Mouse (Mus musculus): ENCODE results near the gene Tanc1. TPM values are rescaled to one million over a fixed set of nuclear protein-coding genes. Genes with fewer than 3 reads are reported as not detected.

The Tanc1 gene
- polyA plus RNA-seq, 1 experiment from 2014 or later, result 52.3 TPM

DNA sequence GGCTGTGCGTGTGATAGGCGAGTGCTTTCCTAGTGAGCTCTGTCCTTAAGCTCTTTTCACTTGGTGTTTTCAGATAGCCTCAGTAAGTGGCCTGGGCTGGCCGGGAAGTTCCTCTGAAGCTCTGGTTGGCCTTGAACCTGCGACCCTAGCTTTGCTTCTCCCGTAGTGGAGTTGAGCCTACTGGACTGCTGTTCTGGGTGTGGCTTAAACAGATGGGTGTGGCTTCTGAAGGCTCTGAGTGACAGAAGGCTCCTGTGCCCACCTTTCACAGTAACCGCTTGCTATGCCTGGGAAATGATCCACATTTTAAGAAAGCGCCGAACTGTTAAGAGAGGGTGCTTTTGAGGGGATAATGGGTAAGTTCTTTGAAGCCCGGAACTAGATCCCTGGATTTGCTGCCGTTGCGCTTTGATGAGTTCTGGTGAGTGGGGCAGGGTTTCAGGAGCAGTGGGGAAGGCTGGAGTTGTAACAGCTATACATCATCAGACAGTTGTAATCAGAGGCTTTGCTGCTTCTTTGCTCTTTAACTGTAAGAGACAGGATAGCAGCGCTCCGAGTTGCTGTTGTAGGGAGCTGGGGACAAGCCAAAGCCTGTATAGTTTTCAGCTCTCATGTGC lies 144.4 kb downstream of the Tanc1 start:
- H3K27me3 ChIP-seq (ENCODE audit: insufficient read depth, low read length), result no peaks in the 10 kb centered on the region
- peaks cover 15% of the 10 kb centered on the region for H3K36me3 ChIP-seq (ENCODE audit: insufficient read depth, low read length)
- H3K4me1 ChIP-seq (ENCODE audit: insufficient read depth, low read length), result peaks cover 47% of the 10 kb centered on the region
- no peak overlapping the region; the same call in 1 of the 2 replicates for H3K9ac ChIP-seq (replicated peaks; ENCODE audit: low read length)
- H3K4me3 ChIP-seq (ENCODE audit: low read length), result no peak overlapping the region
- 37% methylated on average over 13 of the region's 13 CpGs for WGBS
- no peaks in the 10 kb centered on the region; the same call in 1 of the 2 replicates for H3K9me3 ChIP-seq (ENCODE audit: low read length)
- H3K27ac ChIP-seq (ENCODE audit: low read length), result peak overlapping the region; percentile 73
- H3K4me2 ChIP-seq (replicated peaks; ENCODE audit: low read depth, low read length), result no peak overlapping the region
- peak; percentile 57 for ATAC-seq (ENCODE audit: low FRiP score, low TSS enrichment)

DNA sequence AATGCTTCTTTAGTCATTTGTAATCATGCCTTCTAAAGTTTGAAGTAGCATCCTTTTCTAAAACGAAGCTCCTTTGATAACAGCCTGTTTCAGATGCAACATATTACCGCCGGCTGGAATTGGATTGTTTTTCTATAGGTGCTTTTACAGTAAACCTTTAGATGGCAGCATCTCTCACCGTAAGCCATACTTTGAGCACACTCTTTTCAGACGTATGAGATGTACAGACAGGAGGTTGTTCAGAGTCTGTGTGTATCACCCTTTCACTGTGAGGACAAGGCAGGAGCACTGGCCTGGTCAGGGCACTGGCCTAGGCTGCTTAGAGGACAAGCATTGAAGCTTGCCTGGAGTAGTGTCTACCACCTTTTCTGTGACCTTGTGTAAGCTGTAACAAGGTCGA lies 145.2 kb downstream of the Tanc1 start:
- Histone ChIP-seq H3K4me2 (replicated peaks; ENCODE audit: low read depth, low read length) (no peak overlapping the region), H3K4me1 (ENCODE audit: insufficient read depth, low read length) (peaks cover 46% of the 10 kb centered on the region), H3K4me3 (ENCODE audit: low read length) (no peak overlapping the region), H3K9ac (replicated peaks; ENCODE audit: low read length) (no peak overlapping the region), H3K27ac (ENCODE audit: low read length) (no peak overlapping the region), H3K27me3 (ENCODE audit: insufficient read depth, low read length) (no peaks in the 10 kb centered on the region), H3K9me3 (ENCODE audit: low read length) (no peaks in the 10 kb centered on the region), H3K36me3 (ENCODE audit: insufficient read depth, low read length) (peaks cover 10% of the 10 kb centered on the region)
- 53% methylated on average over 6 of the region's 6 CpGs for WGBS
- ATAC-seq (ENCODE audit: low FRiP score, low TSS enrichment), result no peak

DNA sequence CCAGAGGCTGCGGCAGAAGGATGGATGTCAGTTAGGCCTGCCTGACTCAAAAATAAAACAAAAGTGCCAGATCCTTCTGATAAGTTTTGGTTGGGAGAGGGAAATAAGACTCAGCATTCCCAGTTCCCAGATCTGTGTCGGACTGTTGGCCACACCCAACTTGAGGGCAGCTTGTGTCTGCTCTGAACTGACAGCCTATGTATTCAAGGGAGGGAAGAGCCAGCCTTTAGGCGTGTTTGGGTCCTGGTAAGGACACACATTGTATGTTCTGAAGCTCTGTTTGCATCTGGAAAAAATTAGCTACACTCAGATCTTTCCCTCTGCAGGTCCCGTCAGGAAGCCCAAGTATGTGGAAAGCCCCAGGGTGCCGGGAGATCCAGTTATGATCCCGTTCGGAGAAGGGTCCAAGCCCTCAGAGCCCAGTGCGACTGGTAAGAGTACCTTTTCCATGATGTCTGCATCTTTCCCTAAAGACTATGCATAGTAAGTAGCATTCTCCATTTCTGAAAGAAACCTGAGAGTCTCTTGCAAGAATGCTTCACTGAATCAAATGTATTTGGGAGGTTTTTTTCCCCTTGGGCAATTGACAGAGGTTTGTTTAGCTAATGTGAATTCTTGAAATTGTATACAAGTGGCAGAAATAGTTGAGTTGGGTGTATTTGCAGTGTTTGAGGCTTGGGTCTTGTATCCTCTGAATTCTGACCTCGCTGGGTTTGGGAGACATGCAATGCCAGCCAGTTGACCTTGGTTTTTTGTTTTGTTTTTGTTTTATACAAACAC lies 146.5 kb downstream of the Tanc1 start:
- Histone ChIP-seq H3K27ac (ENCODE audit: low read length) (peak overlapping the region; percentile 36; the same call in 1 of the 2 replicates), H3K4me3 (ENCODE audit: low read length) (no peak overlapping the region), H3K27me3 (ENCODE audit: insufficient read depth, low read length) (no peaks in the 10 kb centered on the region), H3K4me2 (replicated peaks; ENCODE audit: low read depth, low read length) (no peak overlapping the region), H3K9ac (replicated peaks; ENCODE audit: low read length) (no peak overlapping the region), H3K4me1 (ENCODE audit: insufficient read depth, low read length) (peaks cover 39% of the 10 kb centered on the region), H3K36me3 (ENCODE audit: insufficient read depth, low read length) (peaks cover 10% of the 10 kb centered on the region; the same call in 1 of the 2 replicates), H3K9me3 (ENCODE audit: low read length) (no peaks in the 10 kb centered on the region)
- 73% methylated on average over 9 of the region's 9 CpGs for WGBS
- ATAC-seq (ENCODE audit: low FRiP score, low TSS enrichment), result no peak

DNA sequence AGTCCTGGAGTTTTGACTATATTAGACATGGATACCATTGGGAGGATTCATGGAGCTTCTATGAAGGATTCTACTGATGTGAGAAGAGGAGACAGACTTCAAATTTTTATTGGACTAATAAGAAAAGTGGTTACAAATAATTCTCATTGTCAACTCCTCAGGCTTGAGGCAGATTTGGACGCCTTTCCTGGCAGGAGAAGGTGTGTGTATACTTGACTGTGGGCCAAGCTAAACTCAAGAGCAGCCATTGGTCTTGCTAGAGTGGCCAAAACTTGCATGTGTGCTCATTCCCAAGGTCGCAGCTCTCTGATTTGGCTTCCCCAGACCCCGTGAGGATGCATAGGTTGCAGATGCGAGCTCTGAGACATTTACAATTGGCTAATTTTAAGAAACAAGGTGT lies 148.9 kb downstream of the Tanc1 start:
- no peak overlapping the region for H3K27ac ChIP-seq (ENCODE audit: low read length)
- no peak for ATAC-seq (ENCODE audit: low FRiP score, low TSS enrichment)
- H3K27me3 ChIP-seq (ENCODE audit: insufficient read depth, low read length), result no peaks in the 10 kb centered on the region
- H3K4me3 ChIP-seq (ENCODE audit: low read length), result no peak overlapping the region
- no peak overlapping the region for H3K9ac ChIP-seq (replicated peaks; ENCODE audit: low read length)
- H3K9me3 ChIP-seq (ENCODE audit: low read length), result no peaks in the 10 kb centered on the region
- H3K4me1 ChIP-seq (ENCODE audit: insufficient read depth, low read length), result peaks cover 24% of the 10 kb centered on the region
- no peak overlapping the region for H3K4me2 ChIP-seq (replicated peaks; ENCODE audit: low read depth, low read length)
- WGBS, result 71% methylated on average over 4 of the region's 4 CpGs
- H3K36me3 ChIP-seq (ENCODE audit: insufficient read depth, low read length), result peaks cover 13% of the 10 kb centered on the region

GRCm38 (mm10) chr2:59761183-59761582 lies 149.3 kb downstream of the Tanc1 start:
- H3K9ac ChIP-seq (replicated peaks; ENCODE audit: low read length), result no peak overlapping the region
- H3K27ac ChIP-seq (ENCODE audit: low read length), result no peak overlapping the region
- H3K4me1 ChIP-seq (ENCODE audit: insufficient read depth, low read length), result peaks cover 19% of the 10 kb centered on the region
- no peak overlapping the region for H3K4me3 ChIP-seq (ENCODE audit: low read length)
- H3K27me3 ChIP-seq (ENCODE audit: insufficient read depth, low read length), result no peaks in the 10 kb centered on the region
- peaks cover 13% of the 10 kb centered on the region for H3K36me3 ChIP-seq (ENCODE audit: insufficient read depth, low read length)
- ATAC-seq (ENCODE audit: low FRiP score, low TSS enrichment), result no peak
- WGBS, result 47% methylated on average over 12 of the region's 12 CpGs
- H3K4me2 ChIP-seq (replicated peaks; ENCODE audit: low read depth, low read length), result no peak overlapping the region
- H3K9me3 ChIP-seq (ENCODE audit: low read length), result no peaks in the 10 kb centered on the region

GRCm38 (mm10) chr2:59762277-59762676 lies 150.4 kb downstream of the Tanc1 start:
- Histone ChIP-seq H3K4me1 (ENCODE audit: insufficient read depth, low read length) (peaks cover 15% of the 10 kb centered on the region), H3K27ac (ENCODE audit: low read length) (no peak overlapping the region), H3K4me2 (replicated peaks; ENCODE audit: low read depth, low read length) (no peak overlapping the region), H3K4me3 (ENCODE audit: low read length) (no peak overlapping the region), H3K9me3 (ENCODE audit: low read length) (no peaks in the 10 kb centered on the region), H3K9ac (replicated peaks; ENCODE audit: low read length) (no peak overlapping the region), H3K27me3 (ENCODE audit: insufficient read depth, low read length) (no peaks in the 10 kb centered on the region), H3K36me3 (ENCODE audit: insufficient read depth, low read length) (peaks cover 13% of the 10 kb centered on the region)
- no peak for ATAC-seq (ENCODE audit: low FRiP score, low TSS enrichment)
- WGBS, result 87% methylated on average over 5 of the region's 5 CpGs

- Histone ChIP-seq H3K27ac (ENCODE audit: low read length) (no peak overlapping the region), H3K9me3 (ENCODE audit: low read length) (no peaks in the 10 kb centered on the region), H3K4me2 (replicated peaks; ENCODE audit: low read depth, low read length) (no peak overlapping the region), H3K9ac (replicated peaks; ENCODE audit: low read length) (no peak overlapping the region), H3K27me3 (ENCODE audit: insufficient read depth, low read length) (no peaks in the 10 kb centered on the region), H3K4me1 (ENCODE audit: insufficient read depth, low read length) (peaks cover 38% of the 10 kb centered on the region), H3K36me3 (ENCODE audit: insufficient read depth, low read length) (peaks cover 3% of the 10 kb centered on the region; the same call in 1 of the 2 replicates), H3K4me3 (ENCODE audit: low read length) (no peak overlapping the region)
- no peak for ATAC-seq (ENCODE audit: low FRiP score, low TSS enrichment)
- WGBS, result 71% methylated on average over 10 of the region's 10 CpGs
These were observed 153.8 kb downstream of the Tanc1 start for GRCm38 (mm10) chr2:59765671-59766070.

- Histone ChIP-seq H3K9ac (replicated peaks; ENCODE audit: low read length) (no peak overlapping the region), H3K4me3 (ENCODE audit: low read length) (no peak overlapping the region), H3K4me2 (replicated peaks; ENCODE audit: low read depth, low read length) (no peak overlapping the region), H3K4me1 (ENCODE audit: insufficient read depth, low read length) (peaks cover 56% of the 10 kb centered on the region), H3K27ac (ENCODE audit: low read length) (peak overlapping the region; percentile 89; the same call in 1 of the 2 replicates), H3K9me3 (ENCODE audit: low read length) (no peaks in the 10 kb centered on the region), H3K36me3 (ENCODE audit: insufficient read depth, low read length) (peaks cover 6% of the 10 kb centered on the region), H3K27me3 (ENCODE audit: insufficient read depth, low read length) (no peaks in the 10 kb centered on the region)
- 70% methylated on average over 4 of the region's 4 CpGs for WGBS
- ATAC-seq (ENCODE audit: low FRiP score, low TSS enrichment), result no peak
These were observed 156.1 kb downstream of the Tanc1 start for GRCm38 (mm10) chr2:59767893-59768292.

DNA sequence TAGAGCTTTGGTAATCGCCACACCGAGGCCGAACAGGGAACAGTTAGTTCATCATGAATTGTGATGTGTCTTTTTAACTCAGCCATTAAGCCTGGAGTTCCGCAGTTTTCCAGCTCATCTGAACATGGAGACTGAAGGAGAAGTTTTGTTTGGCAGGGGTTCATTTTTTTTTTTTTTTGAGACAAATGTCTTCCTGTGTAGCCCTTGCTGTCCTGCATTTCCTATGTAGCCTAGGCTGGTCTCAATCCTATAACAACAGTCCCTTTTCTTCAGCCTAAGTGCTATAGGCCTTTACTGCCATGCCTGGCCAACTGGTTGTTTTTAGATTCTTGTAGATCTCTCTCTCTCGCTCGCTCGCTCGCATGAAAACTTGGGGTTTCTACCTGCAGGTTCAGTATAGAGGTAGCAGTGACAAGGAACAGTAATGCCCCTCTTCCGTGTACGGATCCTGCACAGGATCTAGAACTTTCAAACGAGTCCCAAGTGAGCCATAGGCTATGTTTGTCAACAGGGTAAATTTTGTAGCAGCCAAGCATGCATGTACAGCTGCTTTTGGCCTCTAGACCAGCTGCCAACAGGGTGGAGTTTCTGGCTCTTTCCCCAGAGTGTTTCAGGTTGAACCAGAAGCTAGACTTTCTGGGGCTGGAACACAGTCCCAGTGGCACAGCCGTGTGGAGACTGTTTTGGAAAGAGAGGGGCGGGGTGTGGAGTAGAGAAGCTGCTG lies 157.0 kb downstream of the Tanc1 start:
- ATAC-seq (ENCODE audit: low FRiP score, low TSS enrichment), result no peak
- Histone ChIP-seq H3K4me2 (replicated peaks; ENCODE audit: low read depth, low read length) (no peak overlapping the region), H3K9me3 (ENCODE audit: low read length) (no peaks in the 10 kb centered on the region), H3K4me1 (ENCODE audit: insufficient read depth, low read length) (peaks cover 60% of the 10 kb centered on the region), H3K9ac (replicated peaks; ENCODE audit: low read length) (no peak overlapping the region), H3K4me3 (ENCODE audit: low read length) (no peak overlapping the region), H3K27ac (ENCODE audit: low read length) (peak overlapping the region; percentile 89), H3K27me3 (ENCODE audit: insufficient read depth, low read length) (no peaks in the 10 kb centered on the region), H3K36me3 (ENCODE audit: insufficient read depth, low read length) (peaks cover 13% of the 10 kb centered on the region)
- 51% methylated on average over 13 of the region's 13 CpGs for WGBS

All from kidney, embryonic 16.5 days (tissue).